Mouse (Mus musculus): ENCODE measurements at regions not wholly inside any gene's neighbourhood (a gene's known extent, or its start where the extent isn't known, plus 50 kb on each side); places are given as distances from the start of the nearest gene placed in this dataset.

GRCm38 (mm10) chr4:12240941-12241571 is 69.2 kb upstream of the Fam92a start:
- peak; percentile 73 for DNase-seq

- peak; percentile 46 for DNase-seq
Observed at GRCm38 (mm10) chr4:12230731-12231130, 58.9 kb upstream of the Fam92a start.
